Mouse (Mus musculus): ENCODE data around the gene Akap6.

The Akap6 gene

GRCm38 (mm10) chr12:52847830-52848518 lies 148.8 kb downstream of the Akap6 start:
- no peak for DNase-seq (ENCODE audit: low spot score)

- DNase-seq (ENCODE audit: low spot score): no peak
Observed at GRCm38 (mm10) chr12:52848519-52848855, 149.3 kb downstream of the Akap6 start.

- no peak for DNase-seq (ENCODE audit: low spot score)
Observed at GRCm38 (mm10) chr12:52849297-52849696, 150.1 kb downstream of the Akap6 start.

GRCm38 (mm10) chr12:52850332-52851036 lies 151.3 kb downstream of the Akap6 start:
- no peak for DNase-seq (ENCODE audit: low spot score)

- no peak for DNase-seq (ENCODE audit: low spot score)
Observed at GRCm38 (mm10) chr12:52851221-52851620, 152.0 kb downstream of the Akap6 start.

GRCm38 (mm10) chr12:52854236-52854679 lies 155.1 kb downstream of the Akap6 start:
- no peak for DNase-seq (ENCODE audit: low spot score)

GRCm38 (mm10) chr12:52856104-52856503 lies 156.9 kb downstream of the Akap6 start:
- no peak for DNase-seq (ENCODE audit: low spot score)

GRCm38 (mm10) chr12:52857306-52857705 lies 158.1 kb downstream of the Akap6 start:
- no peak for DNase-seq (ENCODE audit: low spot score)

GRCm38 (mm10) chr12:52861922-52862321 lies 162.7 kb downstream of the Akap6 start:
- no peak for DNase-seq (ENCODE audit: low spot score)

GRCm38 (mm10) chr12:52868000-52868624 lies 168.9 kb downstream of the Akap6 start:
- no peak for DNase-seq (ENCODE audit: low spot score)

- no peak for DNase-seq (ENCODE audit: low spot score)
Observed at GRCm38 (mm10) chr12:52871604-52872003, 172.4 kb downstream of the Akap6 start.

- DNase-seq (ENCODE audit: low spot score): no peak
Observed at GRCm38 (mm10) chr12:52874332-52874923, 175.2 kb downstream of the Akap6 start.

GRCm38 (mm10) chr12:52876065-52876464 lies 176.9 kb downstream of the Akap6 start:
- no peak for DNase-seq (ENCODE audit: low spot score)

GRCm38 (mm10) chr12:52876978-52877769 lies 178.0 kb downstream of the Akap6 start:
- DNase-seq (ENCODE audit: low spot score): no peak

GRCm38 (mm10) chr12:52879324-52879723 lies 180.1 kb downstream of the Akap6 start:
- no peak for DNase-seq (ENCODE audit: low spot score)

- DNase-seq (ENCODE audit: low spot score): no peak
Observed at GRCm38 (mm10) chr12:52892519-52892918, 193.3 kb downstream of the Akap6 start.

- DNase-seq (ENCODE audit: low spot score): no peak
Observed at GRCm38 (mm10) chr12:52893656-52894405, 194.6 kb downstream of the Akap6 start.

- no peak for DNase-seq (ENCODE audit: low spot score)
Observed at GRCm38 (mm10) chr12:52895672-52896460, 196.7 kb downstream of the Akap6 start.

- no peak for DNase-seq (ENCODE audit: low spot score)
Observed at GRCm38 (mm10) chr12:52896785-52897184, 197.6 kb downstream of the Akap6 start.

- DNase-seq (ENCODE audit: low spot score): no peak
Observed at GRCm38 (mm10) chr12:52898130-52898529, 198.9 kb downstream of the Akap6 start.

Data from ovary, postnatal 10 days (tissue).